Mouse (Mus musculus): ENCODE results near the gene Stk32c.

Gene Stk32c

DNA sequence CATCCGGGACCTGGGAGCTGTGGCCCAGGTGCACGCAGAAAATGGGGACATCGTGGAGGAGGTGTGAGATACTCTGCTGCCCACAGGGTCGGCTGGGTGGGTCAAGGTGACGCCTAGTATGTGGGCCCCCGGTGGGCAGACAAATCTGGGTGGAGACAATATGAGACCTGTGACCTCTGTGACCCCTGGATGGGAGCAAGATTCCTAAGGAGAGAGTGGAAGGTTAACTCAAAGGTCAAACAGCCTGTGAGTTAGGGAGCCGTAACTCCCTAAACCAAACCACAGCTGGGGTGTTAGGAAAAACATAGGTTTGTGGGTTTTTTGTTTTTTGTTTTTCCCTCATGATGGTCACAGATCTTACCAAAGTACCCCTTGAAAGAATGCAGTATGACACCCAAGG, 119.3 kb downstream of the Stk32c start:
- no peak for DNase-seq (ENCODE audit: low read depth, low spot score)

DNA sequence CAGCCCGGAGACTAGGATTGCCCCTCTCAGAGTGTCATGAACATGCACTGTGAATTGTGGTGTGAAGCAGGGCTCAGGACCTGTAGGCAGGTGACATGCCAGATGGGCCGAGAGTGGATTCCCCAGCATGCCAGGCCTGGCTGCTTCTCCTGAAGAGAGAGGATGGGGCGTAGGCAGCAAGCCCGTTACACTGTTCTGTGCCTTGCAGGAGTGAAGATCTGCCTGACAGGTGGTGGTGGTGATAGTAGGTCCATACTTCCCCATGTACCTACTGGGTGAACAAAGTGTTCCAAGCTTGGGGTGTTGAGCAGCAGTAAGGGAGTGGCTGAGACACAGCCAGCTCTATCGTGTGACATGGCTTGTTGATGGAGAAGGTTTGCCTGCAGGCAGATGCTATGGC, 120.0 kb downstream of the Stk32c start:
- DNase-seq (ENCODE audit: low read depth, low spot score) = no peak

DNA sequence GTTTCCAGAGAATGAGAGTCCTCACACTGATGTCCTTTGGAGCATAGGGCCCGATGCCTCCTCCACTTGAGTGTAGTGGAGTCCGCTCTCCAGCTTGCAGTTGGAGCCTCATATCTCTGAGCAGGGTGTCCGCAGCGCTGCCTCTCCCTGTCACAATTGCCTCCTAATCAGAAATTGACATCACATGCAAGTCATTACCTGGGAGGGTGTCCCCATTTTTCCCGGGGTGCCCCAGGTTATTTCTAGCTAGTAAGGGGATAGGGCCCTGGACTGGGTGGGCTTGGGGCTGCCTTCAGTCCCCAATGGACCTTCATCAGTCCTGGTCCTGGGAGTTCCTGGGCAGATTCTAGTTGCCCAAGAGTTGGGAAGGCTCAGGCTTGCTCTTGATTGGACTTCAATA, 120.4 kb downstream of the Stk32c start:
- no peak for DNase-seq (ENCODE audit: low read depth, low spot score)

DNA sequence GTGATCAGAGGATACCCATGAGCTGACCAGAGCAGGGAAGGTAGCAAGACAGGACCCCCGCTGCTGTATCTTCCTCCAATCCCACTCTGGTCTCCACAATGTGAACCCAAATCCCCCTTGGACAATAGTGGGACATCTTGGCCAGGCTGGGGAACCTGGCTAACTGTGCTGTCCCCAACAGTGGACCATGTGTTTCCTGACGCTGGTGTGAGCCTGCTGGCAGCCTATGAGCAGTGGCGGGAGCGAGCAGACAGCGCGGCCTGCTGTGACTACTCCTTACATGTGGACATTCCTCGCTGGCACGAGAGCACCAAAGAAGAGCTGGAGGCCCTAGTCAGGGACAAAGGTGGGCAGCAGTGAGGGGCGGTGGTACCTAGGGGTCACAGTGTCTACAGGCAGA, 121.4 kb downstream of the Stk32c start:
- DNase-seq (ENCODE audit: low read depth, low spot score) = no peak

DNA sequence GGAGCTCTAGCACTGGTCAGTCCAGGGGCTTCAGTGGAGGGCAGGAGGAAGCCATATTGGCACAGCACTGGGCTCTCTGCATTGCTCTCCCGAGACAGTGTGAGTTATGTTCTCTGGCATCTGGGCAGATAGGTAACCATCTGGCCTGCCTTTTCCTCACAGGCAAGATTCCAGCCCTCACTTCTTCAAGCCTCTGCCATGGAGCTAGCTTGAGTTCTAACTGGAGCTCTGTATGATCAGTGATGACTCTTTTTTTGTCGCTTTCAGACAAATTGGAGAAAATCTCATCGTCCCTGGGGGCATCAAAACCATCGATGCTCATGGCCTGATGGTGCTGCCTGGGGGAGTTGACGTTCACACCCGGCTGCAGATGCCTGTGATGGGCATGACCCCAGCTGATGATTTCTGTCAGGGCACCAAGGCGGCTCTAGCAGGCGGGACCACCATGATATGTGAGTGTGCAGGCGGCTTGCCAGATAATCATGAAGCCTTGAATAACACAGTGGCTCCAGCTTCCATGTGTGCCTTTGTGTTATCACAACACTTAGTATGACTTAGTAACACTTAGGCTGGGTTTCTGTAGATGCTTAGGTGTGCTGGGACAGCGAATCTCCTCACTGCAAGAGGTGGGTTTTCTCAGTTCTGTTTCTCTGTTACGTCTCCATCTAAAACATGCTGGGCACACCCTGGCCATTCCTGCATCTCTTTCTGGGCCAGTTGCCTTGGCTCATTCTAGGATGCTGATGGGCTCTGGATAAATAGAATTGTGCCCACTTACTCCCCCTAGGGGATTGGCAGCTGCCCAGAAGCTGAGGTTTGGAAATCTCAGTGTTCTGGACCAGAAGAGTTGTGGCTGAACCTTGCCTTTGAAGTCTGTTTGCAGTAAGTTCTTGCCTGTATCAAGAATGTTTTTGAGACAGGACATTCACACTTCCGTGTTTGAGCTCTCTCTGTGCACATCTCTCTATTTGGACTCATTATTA, 122.9 kb downstream of the Stk32c start:
- DNase-seq (ENCODE audit: low read depth, low spot score) = no peak

DNA sequence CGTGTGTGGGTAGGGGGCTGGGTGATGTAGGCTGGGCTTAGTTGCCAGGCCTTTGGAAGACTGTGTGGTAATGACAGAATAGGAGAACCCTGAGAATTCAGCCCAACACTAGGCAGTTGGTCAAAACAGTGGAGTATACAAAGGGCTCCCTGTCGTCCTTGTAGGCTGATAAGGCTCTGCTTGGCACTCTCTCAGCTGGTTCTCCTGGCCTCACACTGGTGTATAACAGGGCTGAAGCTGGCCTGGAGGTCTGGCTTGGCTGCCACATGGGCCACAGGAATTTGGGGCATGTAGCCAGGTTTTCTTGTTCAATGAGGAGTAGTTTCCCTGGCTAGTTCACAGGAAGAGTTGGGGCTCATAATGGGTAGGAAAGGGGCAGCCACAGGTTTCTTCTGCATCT, 125.3 kb downstream of the Stk32c start:
- DNase-seq (ENCODE audit: low read depth, low spot score) = no peak

DNA sequence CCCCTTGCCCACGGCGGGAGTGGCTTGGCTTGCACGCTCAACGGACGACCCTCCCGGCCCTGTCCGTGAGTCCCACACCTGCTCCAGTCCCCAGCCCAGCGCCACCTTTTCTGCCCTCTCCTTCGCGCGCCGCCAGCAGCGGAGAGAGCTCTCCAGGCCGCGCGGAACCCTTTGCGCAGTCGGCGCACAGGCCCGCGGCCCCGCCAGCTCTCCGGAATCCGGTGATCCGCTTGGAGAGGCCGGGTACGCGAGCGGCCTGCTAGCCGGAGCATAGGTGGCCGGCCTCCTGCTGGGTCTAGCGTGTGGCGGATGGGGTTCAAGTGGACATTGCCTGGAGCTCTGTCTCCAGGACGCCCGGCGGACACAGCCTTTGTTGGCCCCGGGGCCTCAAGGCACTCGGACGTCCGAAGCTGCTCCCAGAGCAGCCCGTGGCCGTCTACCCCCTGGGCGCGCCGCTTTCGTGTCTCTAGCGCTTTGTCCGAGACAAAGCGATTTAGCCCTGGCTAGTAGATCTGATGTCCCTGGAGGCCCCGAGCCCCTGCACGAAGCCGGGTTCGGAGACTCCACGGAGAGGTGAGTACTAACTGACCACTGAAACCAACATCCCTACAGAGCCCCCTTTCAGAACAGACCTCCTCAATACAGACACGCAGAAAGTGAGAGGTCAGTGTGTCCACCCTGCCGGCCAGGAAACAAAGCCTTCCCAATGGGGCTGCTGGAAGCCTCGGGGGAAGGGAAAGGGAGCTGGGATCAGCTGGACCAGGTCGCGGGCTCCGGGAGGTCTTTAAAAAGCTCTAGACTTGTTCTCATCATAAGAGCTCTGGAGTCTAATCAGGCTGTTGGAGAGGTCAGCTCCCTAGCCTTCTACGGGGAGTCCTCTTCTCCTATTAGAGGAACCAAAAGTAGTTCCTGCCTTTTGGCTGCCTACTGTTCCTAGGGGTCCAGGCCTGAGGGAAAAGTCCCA, 126.6 kb downstream of the Stk32c start:
- no peak for DNase-seq (ENCODE audit: low read depth, low spot score)

DNA sequence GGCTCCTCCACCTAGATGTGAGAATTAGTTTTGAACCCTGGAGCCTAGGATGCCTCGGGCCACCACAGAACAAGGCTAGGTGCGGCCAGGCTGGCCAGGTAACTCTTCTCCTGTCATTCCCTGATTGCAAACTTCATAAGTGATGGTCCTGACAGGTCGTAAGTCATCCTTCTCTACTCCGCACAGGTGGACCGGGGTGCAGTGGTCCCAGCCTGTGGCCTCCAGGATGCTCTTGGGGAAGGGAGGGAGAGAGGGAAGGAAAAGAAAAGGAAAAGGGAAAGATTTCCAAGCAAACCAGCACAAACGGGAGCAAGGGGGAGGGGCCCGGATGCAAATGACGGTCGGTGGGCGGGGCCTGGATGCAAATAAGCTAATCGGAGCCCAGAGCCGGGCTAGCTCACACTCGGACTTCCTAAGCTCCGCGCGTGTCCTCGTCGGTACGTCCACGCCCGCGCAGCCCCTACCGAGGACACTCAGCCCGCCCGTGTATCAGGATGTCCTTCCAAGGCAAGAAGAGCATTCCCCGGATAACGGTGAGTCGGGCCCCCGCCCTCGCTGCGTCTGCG, 127.4 kb downstream of the Stk32c start, which contains the start of gene Dpysl4:
Gene Dpysl4, plus strand, starts transcription at position 373 of the 566 bp plus-strand sequence.
- DNase-seq (ENCODE audit: low read depth, low spot score) = no peak

DNA sequence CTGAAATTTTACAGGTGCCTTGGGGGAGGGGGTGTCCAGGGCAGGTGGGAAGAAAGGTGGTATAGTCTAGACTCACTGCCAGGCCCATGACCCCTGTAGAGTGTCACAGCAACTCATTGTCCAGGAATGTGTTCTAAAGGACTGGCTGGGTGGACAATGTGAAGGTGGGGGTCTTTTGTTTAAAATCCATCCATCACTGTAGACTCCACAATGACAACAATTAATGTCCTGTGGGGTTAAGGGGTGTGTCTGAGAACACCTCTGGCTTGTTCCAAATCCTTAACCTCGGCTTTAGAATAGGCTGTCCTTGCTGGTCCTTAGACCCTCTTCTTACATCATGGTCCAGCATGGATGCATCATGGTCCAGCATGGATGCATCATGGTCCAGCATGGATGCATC, 128.8 kb downstream of the Stk32c start:
- no peak for DNase-seq (ENCODE audit: low read depth, low spot score)

DNA sequence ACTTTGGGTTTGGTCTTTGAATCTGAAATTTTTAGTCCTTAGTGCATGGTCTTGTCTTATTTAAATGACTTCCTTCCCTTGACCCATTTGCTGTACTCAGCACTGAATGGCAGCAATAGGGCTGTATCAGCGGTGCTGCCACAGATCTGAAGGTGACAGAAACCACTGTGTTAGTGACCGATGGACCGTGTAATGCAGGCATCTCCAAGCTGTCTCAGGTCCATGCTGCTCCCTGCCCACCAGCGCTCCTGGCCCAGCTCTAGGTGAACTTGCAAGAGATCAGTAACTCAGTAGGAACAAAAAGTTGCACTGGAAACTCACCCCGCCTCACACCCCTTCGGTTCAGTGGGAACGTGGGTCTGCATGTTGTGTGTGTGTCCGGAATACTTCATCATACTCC, 130.8 kb downstream of the Stk32c start:
- DNase-seq (ENCODE audit: low read depth, low spot score) = no peak

DNA sequence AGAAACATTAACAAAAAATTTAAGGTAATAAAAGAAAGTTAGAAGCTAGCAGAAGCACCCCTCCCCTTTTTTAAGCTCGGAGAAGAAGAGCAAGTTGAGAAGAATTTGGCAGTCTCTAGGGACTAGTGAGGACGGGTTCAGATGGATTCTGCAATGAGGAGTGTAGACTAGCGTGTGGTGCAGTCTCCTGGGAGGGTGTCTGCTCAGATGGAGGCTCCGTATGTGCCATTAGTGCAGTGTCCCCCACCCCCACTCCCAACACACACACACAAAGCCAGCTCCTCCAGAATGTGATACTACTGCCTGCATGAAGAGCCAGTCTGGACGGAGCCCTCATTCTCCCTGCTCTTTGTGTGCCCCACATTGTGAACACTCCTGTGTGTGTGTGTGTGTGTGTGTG, 131.9 kb downstream of the Stk32c start:
- no peak for DNase-seq (ENCODE audit: low read depth, low spot score)

DNA sequence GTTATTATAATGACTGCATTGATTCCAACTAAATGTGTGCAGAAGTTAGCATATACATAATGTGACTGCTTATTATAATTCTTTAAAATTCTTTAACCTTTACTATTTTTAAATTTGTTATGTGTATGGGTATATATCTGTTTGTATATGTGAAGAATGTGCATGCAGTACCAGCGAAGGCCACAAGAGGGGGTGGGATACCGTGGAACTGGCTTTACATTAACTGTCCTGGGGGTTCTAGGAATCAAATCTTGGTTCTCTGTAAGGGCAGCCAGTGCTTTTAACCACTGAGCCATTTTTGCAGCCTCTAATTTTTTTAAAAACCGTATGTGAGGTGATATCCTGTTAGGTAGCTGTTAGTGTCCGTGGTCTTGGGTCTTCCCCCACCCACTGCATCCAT, 132.4 kb downstream of the Stk32c start:
- no peak for DNase-seq (ENCODE audit: low read depth, low spot score)

DNA sequence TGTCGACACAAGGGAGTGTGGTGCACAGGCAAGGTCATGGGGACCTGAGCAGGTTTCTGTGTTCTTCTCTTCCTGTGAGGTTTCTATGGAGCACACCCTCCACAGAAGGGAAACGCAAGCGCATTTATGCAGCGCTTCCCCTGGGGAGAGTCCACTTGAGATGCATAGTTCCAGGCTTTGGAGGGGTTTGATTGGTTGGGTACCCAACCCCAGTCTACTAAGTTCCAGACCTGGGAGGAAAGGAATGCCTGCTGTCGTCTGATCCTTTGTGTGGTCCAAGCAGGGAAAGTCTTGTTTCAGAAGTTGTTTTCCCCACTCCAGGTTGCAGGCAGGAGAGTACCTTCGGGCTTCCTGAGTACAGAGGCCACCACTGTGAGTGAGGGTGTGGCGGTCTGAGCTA, 134.0 kb downstream of the Stk32c start:
- no peak for DNase-seq (ENCODE audit: low read depth, low spot score)

DNA sequence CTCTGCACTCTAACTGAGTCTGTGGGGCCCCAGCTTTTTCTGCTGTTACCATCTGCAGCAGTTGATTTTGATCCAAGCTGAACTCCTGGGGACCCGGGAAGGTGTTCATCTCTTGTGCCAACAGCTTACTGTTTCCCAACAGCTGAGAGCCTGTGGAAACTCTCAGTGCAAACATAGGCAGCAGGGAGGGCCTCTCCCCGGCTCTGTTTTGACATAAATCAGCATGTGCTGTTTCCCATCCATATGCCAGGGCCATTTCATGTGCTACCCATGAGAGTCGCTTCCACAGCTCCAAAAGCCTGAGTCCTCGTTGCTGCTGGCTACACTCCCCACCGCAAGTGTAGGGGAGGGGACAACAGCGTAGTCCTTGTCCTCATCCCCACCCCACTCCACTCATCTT, 134.9 kb downstream of the Stk32c start:
- no peak for DNase-seq (ENCODE audit: low read depth, low spot score)

DNA sequence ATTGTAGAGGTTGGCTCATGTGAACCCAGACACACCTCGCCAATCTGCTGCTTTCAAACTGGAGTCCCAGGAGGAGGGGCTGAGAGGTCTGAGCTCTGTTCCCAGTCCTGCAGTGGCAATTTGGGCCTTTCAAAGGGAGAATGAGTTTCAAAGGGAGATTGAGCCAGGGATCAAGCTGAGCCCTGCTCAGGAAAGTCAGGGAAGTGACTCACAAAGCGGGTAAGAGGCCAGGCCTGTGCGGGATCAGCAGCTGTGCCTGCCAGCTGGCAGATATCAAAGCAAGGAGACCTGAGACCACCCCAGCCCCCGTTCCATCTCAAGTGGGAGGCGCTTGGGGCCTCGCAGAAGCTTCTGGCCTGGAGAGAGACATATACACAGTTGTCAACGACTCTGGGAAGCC, 135.8 kb downstream of the Stk32c start:
- no peak for DNase-seq (ENCODE audit: low read depth, low spot score)

DNA sequence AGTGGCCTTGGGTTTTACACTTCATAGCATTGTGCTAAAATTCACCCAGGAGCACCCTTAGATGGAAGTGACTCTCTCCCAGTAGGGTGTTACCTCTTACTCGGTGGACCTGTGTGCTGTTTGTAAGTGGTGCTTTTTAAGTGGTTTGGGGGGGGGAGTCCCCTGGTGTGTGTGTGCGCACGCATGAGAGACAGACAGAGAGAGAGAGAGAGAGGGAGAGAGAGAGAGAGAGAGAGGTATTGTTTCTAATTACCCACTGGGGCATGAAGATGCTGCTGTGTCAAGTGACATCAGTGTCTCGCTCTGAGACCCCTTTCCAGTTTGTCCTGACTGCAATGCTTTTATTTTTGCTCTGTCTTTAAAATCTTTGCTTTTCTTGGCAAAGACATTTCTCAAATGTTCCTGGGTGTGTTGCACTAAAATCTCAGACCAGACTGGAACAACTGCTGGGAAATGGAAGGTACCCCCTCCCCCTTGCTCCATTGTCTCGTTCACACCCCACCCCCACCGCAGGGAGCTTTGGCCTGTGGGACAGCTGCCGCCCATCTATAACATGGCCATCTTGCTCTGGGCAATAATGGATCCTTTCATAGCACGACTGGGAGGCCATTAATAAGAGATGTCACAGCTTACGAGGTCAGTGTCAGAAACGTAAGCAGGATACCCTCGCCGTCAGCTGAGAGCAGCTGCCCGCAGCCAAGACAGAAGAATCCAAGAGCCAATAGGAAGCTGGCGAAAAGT, 137.9 kb downstream of the Stk32c start:
- no peak for DNase-seq (ENCODE audit: low read depth, low spot score)

DNA sequence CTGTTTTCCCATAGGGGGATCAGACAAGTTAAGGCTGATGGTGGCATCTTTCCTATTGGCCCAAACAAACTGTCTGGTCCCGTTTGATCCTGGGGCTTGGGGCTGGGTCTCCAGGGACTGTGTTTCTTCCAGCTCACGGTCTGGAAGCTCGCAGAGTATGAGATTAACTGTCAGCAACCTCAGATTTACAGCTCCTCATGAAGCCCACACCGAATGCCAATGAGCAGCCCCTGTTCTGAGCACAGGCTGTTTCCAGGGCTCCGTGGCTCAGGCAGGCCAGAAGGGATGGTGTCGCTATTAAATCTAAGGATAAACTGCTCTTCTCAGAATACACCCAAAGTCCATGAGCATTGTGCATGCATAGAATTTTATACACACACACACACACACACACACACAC, 138.9 kb downstream of the Stk32c start:
- DNase-seq (ENCODE audit: low read depth, low spot score) = no peak

DNA sequence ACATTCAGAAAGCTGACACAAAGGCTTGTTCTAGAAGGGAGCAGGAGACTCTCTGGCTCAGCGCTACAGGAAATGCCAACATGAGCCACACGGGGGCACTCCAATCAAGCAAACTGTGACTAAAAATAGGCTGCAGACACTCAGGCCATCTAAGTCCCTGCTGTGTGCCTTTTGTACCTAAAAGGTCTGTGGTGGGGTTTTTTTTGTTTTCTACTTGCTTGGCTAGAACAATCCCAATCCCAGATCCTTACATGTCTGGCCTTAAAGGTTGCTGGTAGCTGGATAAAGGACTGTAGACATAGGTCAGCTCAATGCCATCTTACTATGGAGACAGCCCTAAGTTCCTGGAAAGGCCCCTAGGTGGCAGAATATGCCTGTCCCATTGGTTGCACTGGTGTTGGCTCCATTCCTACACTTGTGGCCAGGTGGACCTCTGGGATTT, 144.9 kb downstream of the Stk32c start:
- DNase-seq (ENCODE audit: low read depth, low spot score) = no peak

DNA sequence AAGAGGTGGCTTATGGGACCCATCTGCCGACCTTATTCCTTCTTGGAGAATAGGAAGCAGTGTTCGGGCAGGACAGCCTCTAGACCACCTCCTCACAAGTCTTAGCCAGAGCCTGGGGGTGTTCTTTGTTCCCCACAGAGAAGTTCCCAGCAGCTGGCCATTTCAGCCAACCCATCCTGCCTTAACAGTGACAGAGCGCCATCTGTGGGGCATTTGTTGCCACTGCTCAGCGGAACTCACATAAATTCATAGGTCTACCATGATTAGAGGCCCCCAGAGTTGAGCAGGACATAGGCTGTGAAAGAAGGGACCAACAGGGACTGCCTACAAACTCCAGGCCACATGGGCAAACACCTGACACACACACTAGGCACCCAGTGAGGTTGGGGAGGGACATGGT, 149.7 kb downstream of the Stk32c start:
- DNase-seq (ENCODE audit: low read depth, low spot score) = no peak
